Mouse (Mus musculus) C2C12 (cell line): ENCODE results near the gene Snx25.

ENCODE experiments used
- CTCF ChIP-seq: IDR thresholded peaks from one replicate; pipeline ENCODE4 v1.5.1; 2011; ENCODE audit not compliant: control insufficient read depth, insufficient read depth, insufficient read length
- MAX ChIP-seq: IDR thresholded peaks from one replicate; pipeline ENCODE4 v1.6.1; 2011; ENCODE audit warnings: mild to moderate bottlenecking, control low read depth

DNA sequence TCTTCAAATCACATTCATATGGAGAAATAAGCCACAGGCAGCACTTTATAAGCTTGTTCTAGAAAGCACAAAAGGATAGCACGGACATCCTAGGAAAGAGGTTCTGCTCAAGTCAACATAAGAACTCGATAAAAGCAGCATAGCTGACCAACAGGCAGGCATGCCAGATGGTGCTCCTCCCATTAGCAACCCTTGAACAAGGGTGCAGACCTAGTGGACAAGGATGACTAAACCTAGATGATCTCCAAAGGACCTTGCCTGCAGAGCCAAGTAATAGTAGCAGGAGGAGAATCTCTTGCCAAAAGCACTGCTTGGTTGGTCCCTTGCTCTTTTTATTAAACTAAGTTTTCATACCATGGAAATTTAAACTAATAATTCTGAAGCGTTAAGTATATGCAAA is 32.8 kb downstream of the Snx25 start:
- TF ChIP-seq CTCF: no peak
- TF ChIP-seq MAX: no peak
